Mouse (Mus musculus): ENCODE results near the gene Wdr93. TPM values are rescaled to one million over a fixed set of nuclear protein-coding genes. Genes with fewer than 3 reads are reported as not detected.

Gene Wdr93
- 0.17 TPM for polyA plus RNA-seq (2017; shearing (Covaris generic))

DNA sequence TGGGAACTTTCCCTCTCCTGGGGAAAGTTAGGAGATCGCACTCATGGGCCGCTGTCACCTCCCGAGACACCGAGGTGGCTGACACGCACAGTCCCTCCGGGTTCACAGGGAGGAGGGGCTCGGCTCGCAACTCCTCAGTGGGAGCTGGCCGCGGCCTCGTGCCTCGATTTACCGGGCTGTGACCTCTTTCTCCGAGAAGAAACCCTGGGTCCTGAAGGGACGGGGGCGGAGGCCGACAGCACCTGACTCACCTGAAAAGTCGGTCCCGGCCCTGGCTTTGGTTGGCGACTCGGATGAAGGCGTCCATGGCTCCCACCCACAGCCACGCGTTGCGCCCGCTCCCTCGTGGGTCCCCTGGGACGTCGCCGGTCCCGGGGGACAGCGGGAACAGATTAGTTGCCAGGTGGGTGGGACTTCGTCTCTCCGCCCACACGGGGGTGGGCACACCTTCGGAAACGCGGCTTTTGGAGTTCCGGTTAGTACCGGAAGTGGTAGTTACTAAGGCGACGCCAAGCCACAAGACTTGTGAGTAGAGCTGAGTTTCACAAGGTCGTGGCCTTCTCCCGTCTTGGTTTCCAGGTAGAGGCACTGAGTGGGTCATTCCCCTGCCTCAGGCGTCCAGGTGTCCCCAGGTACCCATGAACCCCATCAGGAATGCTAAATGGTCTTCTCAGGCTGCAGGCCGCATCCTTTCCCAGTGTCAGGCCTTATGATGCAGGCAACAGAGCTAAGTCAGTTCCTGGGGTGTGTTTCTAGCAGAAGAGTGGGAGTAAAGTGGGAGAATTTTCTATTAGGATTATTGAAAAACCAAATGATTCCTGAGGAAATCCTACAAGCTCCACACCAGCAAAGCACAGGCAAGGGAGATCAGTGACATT is at the start of gene Wdr93, which contains the start of gene Pex11a:
TSS of gene Wdr93 (plus strand) at position 505 of the 878 bp plus-strand sequence.
TSS of gene Pex11a (minus strand) at position 473 of the 878 bp plus-strand sequence.

DNA sequence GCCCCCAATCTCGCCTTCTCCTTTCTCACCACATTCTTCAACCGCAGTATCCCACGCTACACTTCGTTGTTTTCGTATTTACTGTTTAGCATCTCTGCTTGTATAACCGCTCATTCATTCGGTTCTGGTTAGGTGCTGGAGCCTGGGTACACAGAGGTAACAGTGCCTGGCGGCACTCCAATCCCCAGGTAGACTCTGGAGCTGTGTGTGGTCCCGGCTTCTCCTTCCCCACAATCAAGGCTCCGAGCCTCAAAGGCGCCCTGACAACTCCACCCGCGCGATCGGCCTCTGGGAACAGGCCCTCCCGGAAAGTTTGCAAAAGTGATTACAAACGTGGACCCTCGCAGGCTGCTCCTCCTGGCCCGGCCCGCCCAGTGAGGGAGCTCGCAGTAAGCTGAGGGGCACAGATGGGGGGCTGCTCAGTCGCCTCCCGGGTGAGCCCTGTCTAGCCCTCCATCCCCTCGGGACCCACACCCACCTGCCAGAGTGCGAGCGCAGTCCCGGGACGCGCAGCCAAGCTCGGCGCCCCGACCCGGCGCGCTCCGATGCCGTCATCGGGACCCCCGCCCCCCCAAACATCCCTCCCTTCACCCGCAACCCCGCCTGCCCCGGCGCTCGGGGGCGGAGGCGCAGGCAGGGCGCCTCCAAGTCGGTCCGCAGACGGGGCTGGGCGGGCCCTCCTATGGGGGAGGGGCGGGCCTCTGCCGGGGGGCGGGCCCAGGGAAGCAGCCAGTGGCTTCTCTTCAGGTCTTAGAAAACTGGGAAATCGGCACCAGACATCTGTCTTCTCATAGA is 27.6 kb upstream of the Wdr93 start, which contains the start of gene Kif7:
TSS of gene Kif7 (minus strand) at position 534 of the 795 bp plus-strand sequence.

DNA sequence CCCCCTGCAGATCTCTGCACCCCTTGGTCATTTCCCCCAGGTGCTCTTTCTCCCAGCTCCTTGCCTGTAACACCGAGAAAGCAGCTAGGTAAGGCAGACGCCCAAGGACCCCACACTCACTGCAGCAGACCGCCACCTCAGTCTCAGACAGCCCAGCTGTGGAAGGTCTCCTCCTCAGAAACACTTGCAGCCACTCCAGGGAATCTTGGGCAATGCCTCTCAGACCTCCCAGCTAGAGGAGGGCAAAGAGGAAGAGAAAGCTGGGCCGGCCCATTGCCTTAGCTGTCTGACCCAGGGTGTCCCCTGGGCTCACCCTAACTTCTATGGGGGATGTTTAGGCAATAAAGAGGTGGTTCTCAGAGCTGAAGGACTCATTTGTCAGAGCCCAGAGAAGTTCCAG is 10.3 kb upstream of the Wdr93 start, which contains the start of gene Plin1:
TSS of gene Plin1 (minus strand) at position 282 of the 400 bp plus-strand sequence.

DNA sequence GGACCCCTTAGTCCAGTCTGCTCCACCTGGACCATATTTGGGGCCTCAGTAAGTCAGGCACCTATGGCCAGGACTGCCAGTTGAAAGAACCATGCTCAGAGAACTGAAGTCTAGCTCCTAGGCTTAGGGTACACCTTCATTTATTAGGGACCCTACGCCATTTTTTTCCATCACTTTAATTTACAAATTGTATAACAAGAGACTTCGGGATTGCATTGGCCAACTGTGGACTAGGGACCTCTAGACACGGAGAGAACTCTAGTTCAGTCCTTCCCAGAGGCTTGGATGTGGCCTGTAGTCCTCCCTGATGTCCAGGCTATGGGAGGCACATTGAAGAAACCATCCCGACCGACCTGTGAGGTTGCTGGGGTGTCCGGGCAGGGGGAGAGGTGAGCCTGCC is 50.7 kb downstream of the Wdr93 start, which contains the start of gene Mesp1:
TSS of gene Mesp1 (minus strand) at position 101 of the 400 bp plus-strand sequence.

DNA sequence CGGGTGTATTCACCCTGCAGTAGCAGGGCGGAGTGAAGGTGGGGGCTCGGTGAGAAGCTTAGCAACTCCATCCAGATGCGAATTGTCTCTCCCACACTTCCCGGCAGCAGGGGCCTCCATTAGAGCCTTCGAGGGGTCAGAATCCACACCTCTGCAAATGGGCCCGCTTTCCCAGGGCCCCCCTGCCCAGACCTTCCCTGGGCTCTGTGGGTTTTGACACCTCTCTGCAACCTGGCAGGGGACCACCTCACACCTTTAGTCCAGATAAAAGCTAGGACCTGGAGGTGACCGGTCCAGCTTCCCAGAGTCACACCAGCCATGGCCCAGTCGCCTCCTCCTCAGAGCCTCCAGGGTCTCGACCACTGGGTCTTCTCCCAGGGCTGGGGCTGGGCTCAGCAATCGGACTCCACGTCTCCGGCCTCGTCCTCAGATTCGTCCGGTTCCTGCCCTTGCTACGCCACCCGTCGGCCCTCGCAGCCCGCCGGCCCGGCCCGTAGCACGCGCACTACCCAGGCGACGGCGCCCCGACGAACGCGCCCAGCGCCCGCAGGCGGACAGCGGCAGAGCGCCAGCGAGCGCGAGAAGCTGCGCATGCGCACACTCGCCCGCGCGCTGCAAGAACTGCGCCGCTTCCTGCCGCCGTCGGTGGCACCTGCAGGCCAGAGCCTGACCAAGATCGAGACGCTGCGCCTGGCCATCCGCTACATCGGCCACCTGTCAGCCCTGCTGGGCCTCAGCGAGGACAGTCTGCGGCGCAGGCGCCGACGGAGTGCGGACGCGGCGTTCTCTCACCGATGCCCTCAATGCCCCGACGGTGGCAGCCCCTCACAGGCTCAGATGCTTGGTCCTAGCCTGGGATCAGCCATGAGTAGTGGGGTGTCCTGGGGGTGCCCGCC is 67.9 kb downstream of the Wdr93 start, which contains the start of gene Mesp2:
TSS of gene Mesp2 (plus strand) at position 117 of the 896 bp plus-strand sequence.

Other genes starting within 250 kb of the Wdr93 start
- gene Rhcg, start 125.5 kb upstream of the Wdr93 start, polyA plus RNA-seq (2017; shearing (Covaris generic)): not detected
- gene Ticrr, start 83.0 kb upstream of the Wdr93 start, polyA plus RNA-seq (2017; shearing (Covaris generic)): 2.1 TPM
- 0.23 TPM for gene Kif7, start 27.4 kb upstream of the Wdr93 start, polyA plus RNA-seq (2017; shearing (Covaris generic))
- gene Plin1, start 10.3 kb upstream of the Wdr93 start, polyA plus RNA-seq (2017; shearing (Covaris generic)): not detected
- gene Pex11a, start within 50 bp of the Wdr93 start, polyA plus RNA-seq (2017; shearing (Covaris generic)): 7.5 TPM
- not detected for gene Mesp1, start 50.6 kb downstream of the Wdr93 start, polyA plus RNA-seq (2017; shearing (Covaris generic))
- gene Mesp2, start 67.6 kb downstream of the Wdr93 start, polyA plus RNA-seq (2017; shearing (Covaris generic)): 0.15 TPM
- gene Anpep, start 117.9 kb downstream of the Wdr93 start, polyA plus RNA-seq (2017; shearing (Covaris generic)): not detected
- gene Ap3s2, start 177.5 kb downstream of the Wdr93 start, polyA plus RNA-seq (2017; shearing (Covaris generic)): 32.0 TPM
- gene Arpin, start 192.2 kb downstream of the Wdr93 start, polyA plus RNA-seq (2017; shearing (Covaris generic)): 0.12 TPM

Data from inflammation-experienced regulatory T-cells, adult 16 weeks (primary cell).